In genomic region chr19:53399213-53399612, GRCm38 (mm10) we compare ENCODE assay signal across 37 mouse cellular contexts. TPM values are rescaled to one million over a fixed set of nuclear protein-coding genes. Genes with fewer than 3 reads are reported as not detected.
DNase-seq lines count a peak whose midpoint lies in the region; ATAC-seq lines count a peak whose summit lies in the region.
"Had no signal": no experiment of that assay in that cellular context is flagged by ENCODE, and none has a peak within 500 bp of the region (broad histone marks: within the 10 kb centered on the region; RNA-seq: fewer than 3 reads in every experiment).

No protein-coding gene starts in this region.

- no peaks in the 10 kb centered on the region for H3K9me3 ChIP-seq in hindbrain, embryonic 16.5 days (ENCODE audit: control insufficient read depth, low read length)
- H3K9me3 ChIP-seq: embryonic facial prominence, embryonic 12.5 days; forebrain, embryonic 15.5 days; limb, embryonic 10.5 days; limb, embryonic 15.5 days; liver, embryonic 13.5 days; stomach, embryonic 15.5 days had no signal

- intact Hi-C loops in heart, postnatal 10 days (cut with DNase I): no loop called here

- H3K4me3 ChIP-seq in hindbrain, embryonic 16.5 days (ENCODE audit: low read length): no peak overlapping the region
- H3K4me3 ChIP-seq: embryonic facial prominence, embryonic 12.5 days; forebrain, embryonic 15.5 days; limb, embryonic 10.5 days; limb, embryonic 15.5 days; liver, embryonic 13.5 days; stomach, embryonic 15.5 days had no signal

- H3K36me3 ChIP-seq in hindbrain, embryonic 16.5 days (ENCODE audit: control insufficient read depth, insufficient read depth, low read length): no peaks in the 10 kb centered on the region
- H3K36me3 ChIP-seq: embryonic facial prominence, embryonic 12.5 days; forebrain, embryonic 15.5 days; limb, embryonic 10.5 days; limb, embryonic 15.5 days; liver, embryonic 13.5 days; stomach, embryonic 15.5 days had no signal

- H3K9ac ChIP-seq in hindbrain, embryonic 16.5 days (ENCODE audit: low read depth, low read length): no peak overlapping the region
- H3K9ac ChIP-seq: embryonic facial prominence, embryonic 12.5 days; forebrain, embryonic 15.5 days; hindbrain, embryonic 14.5 days; limb, embryonic 15.5 days; liver, embryonic 13.5 days; stomach, embryonic 15.5 days had no signal

- no peaks in the 10 kb centered on the region for H3K27me3 ChIP-seq in hindbrain, embryonic 16.5 days (replicated peaks; ENCODE audit: control insufficient read depth, insufficient read depth, low read length)
- H3K27me3 ChIP-seq: CH12.LX; embryonic facial prominence, embryonic 12.5 days; forebrain, embryonic 15.5 days; limb, embryonic 15.5 days; liver, embryonic 13.5 days; stomach, embryonic 15.5 days had no signal

- peak; percentile 67 for ATAC-seq in activated CD4-positive, CD25-positive, alpha-beta regulatory T cell, adult 4 months
- ATAC-seq in hindbrain, embryonic 16.5 days: no peak
- ATAC-seq: forebrain, embryonic 15.5 days had no signal

- WGBS in hindbrain, embryonic 16.5 days: 95% methylated on average over 4 of the region's 4 CpGs

- H3K27ac ChIP-seq in hindbrain, embryonic 16.5 days (ENCODE audit: low read depth, low read length): no peak overlapping the region
- H3K27ac ChIP-seq: embryonic facial prominence, embryonic 12.5 days; forebrain, embryonic 15.5 days; hindbrain, embryonic 14.5 days; limb, embryonic 10.5 days; limb, embryonic 15.5 days; liver, embryonic 13.5 days; macrophage; stomach, embryonic 15.5 days had no signal

- no peak overlapping the region for H3K4me2 ChIP-seq in hindbrain, embryonic 16.5 days (ENCODE audit: low read length)
- H3K4me2 ChIP-seq: embryonic facial prominence, embryonic 12.5 days; forebrain, embryonic 15.5 days; heart, embryonic 11.5 days; hindbrain, embryonic 14.5 days; limb, embryonic 15.5 days; liver, embryonic 13.5 days; midbrain, embryonic 11.5 days; stomach, embryonic 15.5 days had no signal

- no peaks in the 10 kb centered on the region for H3K4me1 ChIP-seq in hindbrain, embryonic 16.5 days (ENCODE audit: control insufficient read depth, insufficient read depth, low read depth, low read length)
- H3K4me1 ChIP-seq: embryonic facial prominence, embryonic 12.5 days; forebrain, embryonic 15.5 days; limb, embryonic 10.5 days; limb, embryonic 15.5 days; stomach, embryonic 15.5 days had no signal

- DNase-seq in heart, adult 11 months: peak; percentile 59
- no peak for DNase-seq in heart, postnatal 10 days
- DNase-seq in induced T-regulatory cell, adult 2 months (ENCODE audit: low read depth): peak; percentile 64
- peak; percentile 66 to 86 for DNase-seq in natural killer cell, adult 2 months (ENCODE audit: low spot score in 2 of 2)
- DNase-seq in urinary bladder, postnatal 25 days (ENCODE audit: low spot score): no peak
- DNase-seq in thymus, postnatal 25 days: no peak
- DNase-seq: adrenal gland, postnatal 10 days; cerebellum, postnatal 36 days; embryo, embryonic 11 days; heart, postnatal 4 days; kidney, adult 9 months; kidney, postnatal 10 days; layer of hippocampus, adult 9-11 months; liver, embryonic 13.5 days; lung, adult 2 months; lung, postnatal 10 days; retina, postnatal 1 day; right cerebral cortex, postnatal 25 days had no signal

RNA-seq across cellular contexts. Expression of gene Smndc1, which starts 8.8 kb away (rescaled TPM):
- 10 to 100 TPM; 37.3 to 39.5 TPM for total RNA-seq in heart, postnatal 10 days (2021)
- 10 to 100 TPM; 35.9 TPM for polyA plus RNA-seq in activated CD4-positive, CD25-positive, alpha-beta regulatory T cell, adult 4 months (2017; shearing (Covaris generic))
- 26.9 and 29.8 TPM in 2 replicates for polyA plus RNA-seq in hindbrain, embryonic 16.5 days (2015; fragmentation: Nextera tagmentation; extraction: Ambion mirVana)

RNA-seq across cellular contexts. Expression of gene Gm10197, which starts 27.6 kb away (rescaled TPM):
- total RNA-seq in heart, postnatal 10 days (2021): not detected
- polyA plus RNA-seq in activated CD4-positive, CD25-positive, alpha-beta regulatory T cell, adult 4 months (2017; shearing (Covaris generic)): not detected
- polyA plus RNA-seq in hindbrain, embryonic 16.5 days (2015; fragmentation: Nextera tagmentation; extraction: Ambion mirVana): not detected in 2 replicates
- total RNA-seq: adrenal gland, postnatal 10 days; ES-E14; gastrocnemius, adult 8-10 months; gastrocnemius, postnatal 4 days; heart, postnatal 4 days; left cerebral cortex, postnatal 10 days; midbrain, postnatal 0 days had no signal
- polyA plus RNA-seq: cerebellum, adult 2 months; embryonic facial prominence, embryonic 12.5 days; forebrain, embryonic 15.5 days; hindbrain, embryonic 14.5 days; limb, embryonic 15.5 days; liver, embryonic 13.5 days; lung, adult 2 months; macrophage; midbrain, embryonic 11.5 days; midbrain, postnatal 0 days; urinary bladder, adult 2 months had no signal

Comparison
In these comparisons a context has a peak if more than half of its experiments do, and no peak if none do; other contexts are left out.
1. DNase-seq: peak in heart, adult 11 months (single experiment), induced T-regulatory cell, adult 2 months (single experiment) and natural killer cell, adult 2 months (2 of 2); none in heart, postnatal 10 days (0 of 2), urinary bladder, postnatal 25 days (single experiment) and thymus, postnatal 25 days (single experiment).